Mouse (Mus musculus): ENCODE measurements around the gene Olfr1294.

Gene Olfr1294

DNA sequence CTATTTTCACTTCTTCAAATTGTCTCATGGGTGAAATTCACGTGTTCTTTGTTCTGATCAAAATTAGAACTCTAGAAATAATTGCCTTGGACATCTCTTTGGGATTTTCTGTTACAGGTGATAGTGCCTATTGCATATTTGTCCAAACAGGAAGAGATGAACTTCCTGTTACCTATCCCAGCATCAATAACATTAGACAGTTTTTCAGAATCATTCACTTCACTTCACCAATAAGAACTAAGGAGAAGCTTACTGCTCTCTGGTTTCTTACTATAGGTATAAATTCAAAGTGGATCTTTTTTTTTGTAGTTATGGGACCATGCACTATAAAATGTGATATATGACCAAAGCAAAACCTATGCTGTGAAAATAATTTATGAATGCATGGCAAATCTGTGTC lies at the start of gene Olfr1294:
Olfr1294 (minus strand) TSS at position 101 of the 400 bp plus-strand sequence.
- WGBS, result 61% methylated on average over 1 of the region's 1 CpGs

DNA sequence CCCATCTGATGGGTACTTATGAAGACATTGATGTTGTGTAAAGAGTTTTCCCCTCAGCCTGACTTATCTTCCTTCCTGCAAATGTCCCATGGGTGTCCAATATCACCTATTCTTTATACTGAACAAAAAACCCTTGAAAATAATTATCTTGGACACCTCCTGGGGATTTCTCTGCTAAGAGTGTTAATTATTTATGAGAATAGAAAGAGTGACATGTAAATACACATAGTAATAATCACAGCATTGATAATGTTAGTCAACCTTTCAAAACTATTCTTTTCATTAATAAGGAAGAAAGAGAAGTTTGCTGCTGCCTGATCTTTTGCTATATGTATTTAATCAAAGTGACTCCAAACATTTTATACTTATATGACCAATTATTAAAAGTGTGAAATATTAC lies 29.5 kb upstream of the Olfr1294 start, which contains the start of gene Olfr1295:
Olfr1295 (minus strand) TSS at position 101 of the 400 bp plus-strand sequence.

DNA sequence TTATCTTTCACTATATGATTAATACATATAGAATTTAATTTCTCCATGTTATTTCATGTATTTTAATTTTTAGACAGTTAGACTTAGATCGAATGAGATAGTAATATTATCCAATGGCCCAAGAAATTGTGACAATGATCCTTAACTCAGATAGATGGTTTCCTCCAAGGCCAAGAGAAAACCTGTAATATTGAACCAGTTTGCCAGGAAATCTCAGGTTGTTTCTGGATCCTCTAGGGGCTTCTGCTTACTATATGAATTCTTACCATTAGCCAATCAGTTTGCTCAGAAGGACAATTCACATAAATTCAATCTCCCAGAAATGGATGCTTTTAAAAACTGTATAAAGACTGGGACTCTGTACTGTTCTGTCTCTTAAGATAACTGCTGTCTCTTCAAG lies 15.2 kb downstream of the Olfr1294 start, which contains the start of gene Olfr1293-ps:
Olfr1293-ps (plus strand) TSS at position 301 of the 400 bp plus-strand sequence.
- 91% methylated on average over 1 of the region's 1 CpGs for WGBS

DNA sequence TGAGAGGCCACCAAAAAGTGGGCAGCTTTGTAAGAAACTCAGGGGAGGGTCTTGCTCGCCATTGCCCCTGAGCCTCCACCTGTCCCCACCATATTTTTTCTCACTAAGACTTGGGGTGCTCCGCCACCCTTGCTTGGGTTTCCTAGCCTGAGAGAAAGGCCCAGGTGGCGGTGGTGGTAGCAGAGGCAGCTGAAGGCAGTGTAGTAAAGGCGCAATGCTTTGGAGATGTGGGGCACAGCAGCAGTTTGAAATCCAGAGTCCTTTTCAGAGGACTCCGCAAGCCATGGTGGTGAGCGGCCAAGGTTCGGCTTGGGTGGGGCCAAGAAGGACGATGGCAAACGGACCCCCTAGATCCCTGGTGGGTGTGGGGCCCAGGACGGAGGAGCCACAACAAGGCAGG lies 22.6 kb downstream of the Olfr1294 start:
- 89% methylated on average over 10 of the region's 10 CpGs for WGBS

DNA sequence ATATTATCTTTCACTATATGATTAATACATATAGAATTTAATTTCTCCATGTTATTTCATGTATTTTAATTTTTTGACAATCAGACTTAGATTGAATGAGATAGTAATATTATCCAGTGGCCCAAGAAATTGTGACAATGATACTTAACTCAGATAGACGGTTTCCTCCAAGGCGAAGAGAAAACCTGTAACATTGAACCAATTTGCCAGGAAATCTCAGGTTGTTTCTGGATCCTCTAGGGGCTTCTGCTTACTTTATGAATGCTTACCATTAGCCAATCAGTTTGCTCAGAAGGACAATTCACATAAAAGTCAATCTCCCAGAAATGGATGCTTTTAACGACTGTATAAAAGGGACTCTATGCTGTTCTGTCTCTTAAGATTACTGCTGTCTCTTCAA lies 43.2 kb downstream of the Olfr1294 start, which contains the start of gene Olfr1291-ps1:
Olfr1291-ps1 (plus strand) TSS at position 301 of the 400 bp plus-strand sequence.
- 91% methylated on average over 3 of the region's 3 CpGs for WGBS

DNA sequence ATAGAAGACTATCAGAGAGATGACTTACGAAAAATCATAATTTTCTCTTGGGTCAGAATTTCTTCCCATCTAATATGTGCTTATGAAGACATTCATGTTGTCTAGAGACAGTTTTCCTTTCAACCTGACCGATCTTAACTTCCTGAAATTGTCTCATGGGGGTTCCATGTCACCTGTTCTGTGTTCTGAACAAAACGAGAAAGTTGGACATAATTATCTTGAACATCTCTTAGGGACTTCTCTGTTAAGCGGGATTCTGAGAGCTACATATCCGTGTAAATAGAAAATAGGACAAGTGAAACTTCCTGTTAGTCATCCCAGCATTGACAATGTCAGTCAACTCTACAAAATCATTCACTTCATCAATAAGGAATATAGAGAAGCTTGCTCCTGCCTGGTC lies 46.4 kb downstream of the Olfr1294 start, which contains the start of gene Olfr1290:
Olfr1290 (minus strand) TSS at position 101 of the 400 bp plus-strand sequence.
- 81% methylated on average over 5 of the region's 5 CpGs for WGBS

Data from cerebral cortex, adult 2 months (tissue).